Mouse (Mus musculus): ENCODE measurements around the gene Gm4131.

DNA sequence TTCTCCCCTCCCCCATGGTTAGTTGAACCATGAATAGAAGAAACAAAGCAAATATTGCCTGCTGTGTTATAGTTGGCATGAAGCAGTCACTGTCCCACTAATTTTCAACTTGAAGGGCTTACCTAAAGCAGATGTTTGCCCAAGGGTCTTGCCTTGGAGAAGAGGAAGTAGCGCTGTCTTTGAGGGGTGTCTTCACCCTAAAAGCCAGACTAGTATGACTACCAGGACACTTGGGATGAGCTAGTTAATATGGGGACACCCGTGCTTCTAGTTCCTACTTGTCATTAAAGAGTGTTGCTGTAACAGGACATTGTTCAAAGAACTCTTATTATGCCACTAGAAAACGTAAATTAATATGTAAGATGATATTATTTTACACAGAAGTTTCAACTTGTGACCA, 9.6 kb downstream of the Gm4131 start:
- TF ChIP-seq FLI1 (IDR thresholded peaks at IDR 0.05; ENCODE audit: low read length) (no peak), GATA1 (IDR thresholded peaks at IDR 0.05; ENCODE audit: borderline replicate concordance, low read length) (no peak)
